8 mouse cellular contexts compared by ENCODE assay signal in genomic region chr3:109341631-109342030, GRCm38 (mm10). TPM values are rescaled to one million over a fixed set of nuclear protein-coding genes. Genes with fewer than 3 reads are reported as not detected.
DNase-seq lines count a peak whose midpoint lies in the region; ATAC-seq lines count a peak whose summit lies in the region.

No protein-coding gene starts in this region.

- intact Hi-C loops in heart, postnatal 14 days (cut with DNase I): loop anchor here (2.0 to 5.0 kb wide), 4 partner anchors 46 to 149 kb away; no protein-coding TSS in a partner anchor

- WGBS in embryonic facial prominence, embryonic 13.5 days: 2% methylated on average over 8 of the region's 8 CpGs

- H3K27ac ChIP-seq in embryonic facial prominence, embryonic 13.5 days: no peak overlapping the region

- H3K9ac ChIP-seq in embryonic facial prominence, embryonic 13.5 days: peak overlapping the region; percentile 77

- H3K4me2 ChIP-seq in embryonic facial prominence, embryonic 13.5 days: peak overlapping the region; percentile 90

- peak; percentile 35 to 48 for DNase-seq in spleen, adult 18-20 months
- no peak for DNase-seq in spleen, adult 12 weeks (ENCODE audit: low spot score)
- DNase-seq in heart, postnatal 14 days: peak; percentile 49 to 50
- DNase-seq in kidney, postnatal 4 days: peak; percentile 48 to 64
- DNase-seq in spleen, postnatal 4 days (ENCODE audit: low spot score in 2 of 2): peak; percentile 37 to 71
- DNase-seq in cerebellum, adult 8-10 months: no peak

- H3K4me3 ChIP-seq in embryonic facial prominence, embryonic 13.5 days: peak overlapping the region; percentile 69

- H3K36me3 ChIP-seq in embryonic facial prominence, embryonic 13.5 days: no peaks in the 10 kb centered on the region

- no peaks in the 10 kb centered on the region for H3K9me3 ChIP-seq in embryonic facial prominence, embryonic 13.5 days

- peaks cover 21% of the 10 kb centered on the region for H3K27me3 ChIP-seq in embryonic facial prominence, embryonic 13.5 days

- ATAC-seq in embryonic facial prominence, embryonic 13.5 days (ENCODE audit: insufficient number of reproducible peaks, insufficient read depth, low FRiP score, low TSS enrichment, low read depth): no peak
- peak; percentile 56 for ATAC-seq in megakaryocyte-erythroid progenitor cell, adult 5-6 weeks (replicated peaks; ENCODE audit: low FRiP score, low TSS enrichment, poor library complexity, severe bottlenecking)

- peaks cover 13% of the 10 kb centered on the region for H3K4me1 ChIP-seq in embryonic facial prominence, embryonic 13.5 days

RNA-seq across cellular contexts. Expression of gene Vav3, which starts 1.2 kb away (rescaled TPM):
- polyA plus RNA-seq in embryonic facial prominence, embryonic 13.5 days (2015; fragmentation: Nextera tagmentation; extraction: Ambion mirVana): 13.8 and 15.6 TPM in 2 replicates
- total RNA-seq in heart, postnatal 14 days (2021): 1 to 10 TPM; 9.2 to 9.4 TPM
- total RNA-seq in megakaryocyte-erythroid progenitor cell, adult 5-6 weeks (2014; fragmentation: Nextera tagmentation): 6.6 and 12.2 TPM in 2 replicates
- total RNA-seq in megakaryocyte-erythroid progenitor cell, adult 5-6 weeks (2017): 5.5 and 11.3 TPM in 2 replicates

Comparison
In these comparisons a context has a peak if more than half of its experiments do, and no peak if none do; other contexts are left out.
1. DNase-seq: peak in spleen, adult 18-20 months (2 of 2), heart, postnatal 14 days (2 of 2), kidney, postnatal 4 days (2 of 2) and spleen, postnatal 4 days (2 of 2); none in spleen, adult 12 weeks (single experiment) and cerebellum, adult 8-10 months (single experiment).